Mouse (Mus musculus) thymus, adult 2 months (tissue): ENCODE measurements around the gene Klhl40.

ENCODE experiments used
- CTCF ChIP-seq: fragments of 200-500 bp; IDR thresholded peaks from 2 replicates; pipeline ENCODE4 v1.5.1; 2012; ENCODE audit warnings: mild to moderate bottlenecking, control low read depth, low read length, moderate library complexity, borderline replicate concordance; ENCODE audit not compliant: control insufficient read depth, poor library complexity, insufficient read depth; ENCODE audit errors: extremely low read depth
- POLR2A ChIP-seq: fragments of 200-500 bp; IDR thresholded peaks from 2 replicates; pipeline ENCODE4 v1.6.1; 2012; ENCODE audit warnings: mild to moderate bottlenecking, low read length, control low read depth, moderate library complexity; ENCODE audit not compliant: control insufficient read depth, poor library complexity, insufficient read depth; ENCODE audit errors: extremely low read depth

- no peak for TF ChIP-seq CTCF
- TF ChIP-seq POLR2A: no peak
These were observed 45.2 kb downstream of the Klhl40 start for GRCm38 (mm10) chr9:121822585-121822991.
